Mouse (Mus musculus): ENCODE data around the gene Ccdc152.
A peak's percentile ranks its signal among the peaks of the same experiment; 100 is the strongest.
"Not testable (repeated sequence)": the region's sequence is repeated elsewhere in the genome, so short reads cannot be mapped to it uniquely, and the experiment has no call there.

Gene Ccdc152

DNA sequence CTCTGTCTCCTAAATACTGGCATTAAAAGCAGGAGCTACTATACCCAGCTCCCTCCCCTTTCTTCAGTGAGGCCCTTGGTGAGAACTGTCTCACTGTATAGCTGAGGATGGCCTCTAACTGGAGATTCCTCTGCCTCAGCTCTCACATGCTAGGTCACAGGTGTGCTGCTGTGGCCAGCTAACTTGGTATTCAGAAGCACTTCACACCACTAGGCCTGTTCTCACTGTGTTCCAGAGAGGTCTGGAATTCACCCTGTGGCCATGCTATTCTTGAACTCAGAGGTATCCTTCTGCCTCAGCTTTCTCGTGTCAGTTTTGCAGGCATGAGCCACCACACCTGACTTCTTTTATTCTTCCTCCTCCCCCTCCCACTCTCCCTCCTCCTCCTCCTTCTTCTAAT lies 30.1 kb downstream of the Ccdc152 start:
- DNase-seq: no peak

GRCm38 (mm10) chr15:3271216-3271615 lies 32.1 kb downstream of the Ccdc152 start:
- peak; percentile 8 for DNase-seq

- peak; percentile 69 for DNase-seq
These were observed 32.7 kb downstream of the Ccdc152 start for GRCm38 (mm10) chr15:3270646-3271077.

DNA sequence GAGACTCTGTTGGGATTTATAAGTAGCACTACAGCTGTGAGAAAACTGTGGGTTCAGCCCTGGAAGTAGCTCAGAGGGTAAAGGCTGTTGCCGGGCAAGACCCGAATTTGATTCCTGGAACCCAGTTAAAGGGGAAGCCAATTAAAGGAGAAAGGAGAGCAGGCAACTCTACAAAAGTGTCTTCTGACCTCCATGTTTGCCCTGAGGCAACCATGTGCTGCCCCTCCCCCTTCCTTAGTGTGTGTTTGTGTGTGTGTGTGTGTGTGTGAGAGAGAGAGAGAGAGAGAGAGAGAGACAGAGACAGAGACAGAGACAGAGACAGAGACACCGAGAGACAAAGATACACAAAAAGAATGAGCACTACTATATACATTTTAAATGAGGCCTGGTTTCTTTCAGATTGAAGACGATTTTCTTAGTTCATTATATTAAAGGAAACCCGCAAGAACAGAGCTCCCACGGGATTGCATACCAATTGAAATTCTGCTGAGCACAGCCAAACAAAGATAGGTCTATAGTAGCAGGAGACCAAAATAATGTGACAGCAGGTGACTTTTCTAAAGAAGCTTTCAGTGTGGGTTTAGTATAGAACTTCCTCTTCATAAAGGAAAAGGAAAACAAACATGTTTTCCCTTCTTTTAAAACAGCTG lies 33.2 kb downstream of the Ccdc152 start:
- DNase-seq: peak; percentile 66

GRCm38 (mm10) chr15:3269496-3269895 lies 33.8 kb downstream of the Ccdc152 start:
- DNase-seq: peak; percentile 47

GRCm38 (mm10) chr15:3268247-3268646 lies 35.1 kb downstream of the Ccdc152 start, which contains the start of gene Selenop:
Gene Selenop (plus strand): TSS chr15:3268547.
- DNase-seq: no peak

- no peak for DNase-seq
These were observed 38.5 kb downstream of the Ccdc152 start for GRCm38 (mm10) chr15:3264828-3265227.

DNA sequence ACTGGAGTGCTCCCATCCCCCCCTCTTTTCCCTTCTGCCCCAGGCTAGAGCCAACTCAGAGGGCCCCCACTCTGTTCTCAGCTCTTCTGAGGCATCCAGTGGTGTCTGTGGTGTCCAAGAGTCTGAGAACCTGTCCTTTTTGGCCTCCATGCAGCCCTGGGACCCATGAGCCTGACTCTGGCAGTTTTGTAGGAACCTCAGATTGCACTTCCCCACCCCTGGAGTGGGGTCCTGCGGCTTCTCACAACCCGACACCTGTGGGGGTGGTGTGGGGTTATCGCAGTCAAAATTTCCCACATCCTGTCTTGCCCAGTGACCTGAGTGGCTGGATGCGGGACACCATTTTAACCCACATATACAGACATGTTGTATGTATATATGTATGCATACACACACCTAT lies 39.0 kb downstream of the Ccdc152 start:
- DNase-seq: no peak

- DNase-seq: no peak
These were observed 40.4 kb downstream of the Ccdc152 start for GRCm38 (mm10) chr15:3262883-3263282.

GRCm38 (mm10) chr15:3260309-3260708 lies 43.0 kb downstream of the Ccdc152 start:
- DNase-seq: no peak

DNA sequence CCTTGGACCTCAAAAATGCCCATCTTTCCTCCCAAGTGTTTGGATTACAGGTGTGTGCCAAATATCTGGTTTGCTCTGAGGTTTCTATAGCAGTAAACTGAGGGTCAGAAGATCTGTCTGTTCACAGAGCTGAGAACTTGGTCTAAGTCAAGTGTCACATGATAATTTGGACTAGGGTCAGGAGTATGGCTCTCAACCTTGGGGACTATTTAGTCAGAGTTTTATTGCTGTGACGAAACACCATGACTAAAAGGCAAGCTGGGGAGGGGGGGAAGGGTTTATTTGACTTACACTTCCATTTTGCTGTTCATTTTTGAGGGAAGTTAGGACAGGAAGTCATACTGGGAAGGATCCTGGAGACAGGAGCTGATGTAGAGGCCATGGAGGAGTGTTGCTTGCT lies 44.3 kb downstream of the Ccdc152 start:
- DNase-seq: no peak

DNA sequence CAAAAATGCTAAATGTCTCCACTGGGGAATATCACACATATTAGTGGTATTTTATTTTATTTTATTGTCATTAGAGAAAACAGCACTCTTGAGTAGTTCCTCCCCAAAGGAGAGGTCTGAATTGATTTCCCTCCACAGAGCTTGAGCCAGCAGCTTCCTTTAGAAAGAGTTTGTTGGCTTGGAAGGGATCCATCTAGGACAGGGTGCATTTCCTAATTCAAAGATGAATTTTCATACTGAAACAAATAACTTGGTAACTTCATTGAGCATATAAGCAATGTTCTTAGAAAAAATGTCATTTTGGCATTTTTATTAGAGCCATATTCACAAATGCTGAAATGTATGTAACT lies 51.6 kb downstream of the Ccdc152 start:
- DNase-seq: no peak

- no peak for DNase-seq
These were observed 52.2 kb downstream of the Ccdc152 start for GRCm38 (mm10) chr15:3251031-3251717.

GRCm38 (mm10) chr15:3250620-3251019 lies 52.7 kb downstream of the Ccdc152 start:
- DNase-seq: no peak

DNA sequence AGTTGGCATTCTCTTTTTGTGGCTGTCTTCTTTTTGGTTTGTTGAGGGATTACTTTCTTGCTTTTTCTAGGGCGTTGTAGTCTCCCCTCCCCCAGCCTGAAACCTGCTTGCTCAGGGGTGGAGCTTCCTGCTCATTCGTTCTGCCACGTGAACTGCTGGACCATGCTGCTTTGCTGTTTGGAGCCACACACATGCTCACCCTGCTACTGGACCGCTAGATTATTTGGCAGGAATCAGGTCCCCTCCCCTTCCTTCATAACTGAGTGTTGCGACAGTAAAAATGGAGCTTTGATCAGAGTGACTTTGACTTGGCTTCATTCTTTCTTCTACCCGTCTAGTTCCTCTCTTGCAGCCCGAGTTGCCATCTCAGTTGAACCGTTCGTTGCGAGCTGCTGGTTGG lies 58.3 kb downstream of the Ccdc152 start:
- DNase-seq: not testable (repeated sequence)

DNA sequence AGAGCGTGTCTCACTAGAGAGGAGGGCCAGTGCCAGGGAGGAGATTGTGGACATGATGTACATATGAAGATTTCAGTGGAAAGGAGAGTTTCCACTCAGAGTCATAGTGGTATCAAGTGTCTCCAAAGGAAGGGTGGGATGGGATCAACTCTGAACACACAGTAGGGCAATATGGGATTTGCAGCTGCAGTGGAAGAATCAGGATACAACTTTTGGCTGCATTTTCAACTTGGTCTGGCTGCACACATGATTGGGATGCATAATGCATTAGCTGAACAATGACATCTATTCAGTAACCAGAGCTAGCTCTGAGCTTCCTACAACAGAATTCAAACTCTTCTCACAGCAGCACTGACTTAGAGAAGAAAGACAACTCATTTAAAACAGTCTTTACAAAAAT lies 65.4 kb downstream of the Ccdc152 start:
- no peak for DNase-seq

GRCm38 (mm10) chr15:3236338-3236737 lies 67.0 kb downstream of the Ccdc152 start:
- no peak for DNase-seq

GRCm38 (mm10) chr15:3233837-3234551 lies 69.3 kb downstream of the Ccdc152 start:
- no peak for DNase-seq

DNA sequence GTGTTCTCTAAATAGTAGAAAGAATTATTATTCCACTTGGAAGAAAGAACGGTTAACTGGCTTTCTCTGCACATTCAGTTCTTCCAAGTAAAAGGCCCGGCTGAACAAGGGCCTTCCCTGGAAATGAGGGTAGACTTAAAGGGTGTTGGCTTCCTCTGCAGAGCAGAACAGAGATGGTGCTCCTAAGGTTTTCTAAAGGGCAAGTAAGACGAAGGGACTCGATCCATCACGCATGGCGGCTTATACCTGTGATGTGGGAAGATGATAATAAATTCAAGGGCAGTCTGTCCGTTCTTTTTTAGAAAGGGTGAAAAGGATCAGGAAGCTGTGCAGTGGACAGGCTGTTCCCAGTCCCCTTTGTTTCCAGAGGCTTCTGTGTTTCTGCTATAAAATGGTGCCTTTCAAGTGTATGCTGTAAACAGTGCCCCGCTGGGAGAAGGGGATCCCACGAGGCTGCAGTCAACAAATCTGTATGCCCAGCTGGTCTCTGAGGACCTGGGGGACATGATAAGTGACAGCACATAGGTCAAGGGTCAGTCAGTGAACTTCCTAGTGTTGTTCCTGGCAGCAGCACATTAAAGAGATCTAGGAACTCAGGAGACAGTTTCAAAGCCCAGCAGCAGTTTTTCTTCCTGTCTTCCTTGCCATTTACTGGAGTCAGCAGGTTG lies 71.0 kb downstream of the Ccdc152 start:
- peak; percentile 74 for DNase-seq

- DNase-seq: no peak
These were observed 72.3 kb downstream of the Ccdc152 start for GRCm38 (mm10) chr15:3231004-3231403.

All from embryo, embryonic 11 days (tissue).